Mouse (Mus musculus) embryonic facial prominence, embryonic 15.5 days (tissue): ENCODE data around the gene Kcna2. TPM values are rescaled to one million over a fixed set of nuclear protein-coding genes. Genes with fewer than 3 reads are reported as not detected.
A peak's percentile ranks its signal among the peaks of the same experiment; 100 is the strongest.

Experiments
- ATAC-seq: fragments of 200-750 bp; cut with Nextera tagmentation; 2 replicates; pipeline ENCODE4 v1.8.0; 2017; ENCODE audit warnings: low read depth, moderate TSS enrichment; ENCODE audit not compliant: insufficient number of reproducible peaks, low FRiP score, low TSS enrichment
- H3K27ac ChIP-seq: fragments of 300-500 bp; sonication (generic); replicated peaks from 2 replicates; pipeline ENCODE4 v1.5.1; 2015; ENCODE audit warnings: mild to moderate bottlenecking, inconsistent platforms
- H3K27me3 ChIP-seq: fragments of 300-500 bp; sonication (generic); 2 replicates; pipeline ENCODE4 v1.6.1; 2015; ENCODE audit warnings: inconsistent platforms
- H3K36me3 ChIP-seq: fragments of 300-500 bp; sonication (generic); 2 replicates; pipeline ENCODE4 v1.6.1; 2015; ENCODE audit warnings: mild to moderate bottlenecking, inconsistent platforms
- H3K4me1 ChIP-seq: fragments of 300-500 bp; sonication (generic); 2 replicates; pipeline ENCODE4 v1.6.1; 2015; ENCODE audit warnings: inconsistent platforms
- H3K4me2 ChIP-seq: fragments of 300-500 bp; sonication (generic); replicated peaks from 2 replicates; pipeline ENCODE4 v1.6.1; 2015; ENCODE audit warnings: mild to moderate bottlenecking, inconsistent platforms
- H3K4me3 ChIP-seq: fragments of 300-500 bp; sonication (generic); replicated peaks from 2 replicates; pipeline ENCODE4 v1.5.1; 2015; ENCODE audit warnings: mild to moderate bottlenecking, inconsistent platforms
- H3K9ac ChIP-seq: fragments of 300-500 bp; sonication (generic); 2 replicates; pipeline ENCODE4 v1.6.1; 2015; ENCODE audit warnings: inconsistent platforms
- H3K9me3 ChIP-seq: fragments of 300-500 bp; sonication (generic); replicated peaks from 2 replicates; pipeline ENCODE4 v1.6.1; 2016; ENCODE audit warnings: inconsistent platforms
- WGBS: fragments of 180-500 bp; shearing (Covaris S2); methylation state at CpG from one replicate; pipeline ENCODE4 v1.1.7; 2015; 5-methylcytosine and 5-hydroxymethylcytosine counted together
- polyA plus RNA-seq: library from polyadenylated mRNA; unstranded; fragments of >200 nt; fragmentation: Nextera tagmentation; extraction: Ambion mirVana; gene quantifications from 2 replicates; pipeline ENCODE4 v1.2.1, GENCODE M21; 2015

Kcna2 gene
- polyA plus RNA-seq = 0.35 TPM in 2 replicates

DNA sequence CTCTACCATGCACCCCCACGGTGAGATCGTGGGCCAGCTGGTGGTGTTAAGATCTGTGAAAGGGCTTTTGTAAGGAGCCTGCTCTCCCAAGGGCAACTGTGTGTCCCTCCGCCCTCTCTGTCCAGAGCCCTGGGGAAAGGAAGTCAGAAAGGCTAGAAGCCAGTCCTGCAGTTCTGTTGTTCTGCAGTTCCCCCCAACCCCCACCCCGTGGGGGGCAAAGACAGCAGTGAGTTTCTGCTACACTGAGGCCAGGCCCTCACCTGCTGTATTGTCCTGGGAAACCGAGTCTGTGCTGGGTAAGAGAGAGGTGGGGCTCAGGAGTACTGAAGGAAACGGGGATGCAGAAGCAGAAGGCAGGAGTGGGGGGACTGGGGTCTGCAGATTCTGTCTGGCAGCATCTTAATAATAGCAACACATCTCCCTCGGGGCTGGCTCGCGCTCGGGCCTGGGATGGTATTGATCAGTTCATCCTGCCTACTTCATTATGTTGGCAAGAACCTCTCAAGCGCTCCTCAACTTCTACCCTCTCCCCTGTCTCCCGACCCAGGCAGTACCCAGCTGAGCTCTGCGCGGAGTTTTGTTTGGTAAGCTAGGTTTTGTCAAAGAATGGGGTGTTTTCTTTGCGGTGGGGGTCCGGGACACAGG lies at the start of gene Kcna2:
Gene Kcna2 (plus strand): TSS at position 336 of the 645 bp plus-strand sequence.
- no peak within 1 kb of the TSS for H3K27ac ChIP-seq
- peak within 1 kb of the TSS; percentile 94 for H3K4me2 ChIP-seq
- H3K36me3 ChIP-seq = no peaks in the 10 kb centered on the region
- 2% methylated on average over 16 of the region's 16 CpGs for WGBS
- H3K9me3 ChIP-seq = no peaks in the 10 kb centered on the region
- ATAC-seq = no peak
- H3K27me3 ChIP-seq = peaks cover 59% of the 10 kb centered on the region
- peak within 1 kb of the TSS; percentile 26; the same call in 1 of the 2 replicates for H3K9ac ChIP-seq
- H3K4me1 ChIP-seq = peaks cover 17% of the 10 kb centered on the region
- peak within 1 kb of the TSS; percentile 49 for H3K4me3 ChIP-seq

DNA sequence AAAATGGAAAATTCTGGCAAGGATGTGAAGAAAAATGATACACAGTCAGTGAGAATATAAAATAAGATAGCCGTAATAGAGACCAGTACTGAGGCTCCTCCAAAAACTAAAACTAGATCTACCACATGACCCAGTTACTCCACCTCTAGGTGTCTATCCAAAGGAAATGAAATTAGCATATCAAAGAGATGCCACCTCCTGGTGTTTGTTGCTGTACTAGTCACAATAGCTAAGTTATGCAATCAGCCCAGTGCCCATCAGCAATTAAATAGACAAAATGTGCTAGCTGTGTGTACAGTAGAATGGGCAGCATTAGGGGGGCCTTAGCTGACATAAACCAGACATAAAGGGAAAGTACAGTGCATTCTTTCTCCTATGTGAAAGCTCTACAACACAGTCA lies 39.5 kb upstream of the Kcna2 start:
- Histone ChIP-seq H3K4me2 (no peak overlapping the region), H3K4me1 (no peaks in the 10 kb centered on the region)

DNA sequence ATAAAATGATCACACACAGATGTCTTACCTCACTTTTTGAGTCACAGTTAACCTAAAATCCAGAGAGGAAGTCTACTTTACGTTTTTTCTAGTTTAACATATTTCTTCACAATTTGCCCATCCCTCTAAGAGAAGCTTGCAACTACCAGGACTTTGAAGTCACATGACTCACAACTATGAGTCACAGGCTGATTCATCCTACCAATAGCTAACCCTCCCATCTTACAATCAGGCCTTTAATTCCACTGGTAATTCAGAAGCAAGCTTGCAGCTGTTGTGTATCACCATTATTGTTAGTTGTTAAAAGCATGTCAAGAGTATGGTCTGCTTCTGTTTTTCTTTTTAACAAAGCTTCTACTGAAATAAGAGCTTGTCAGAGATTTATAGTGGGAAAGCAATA lies 38.2 kb upstream of the Kcna2 start:
- 40% methylated on average over 1 of the region's 1 CpGs for WGBS
- H3K4me1 ChIP-seq = no peaks in the 10 kb centered on the region

More for the DNA sequence above, 39.5 kb upstream of the Kcna2 start:
- H3K27me3 ChIP-seq = no peaks in the 10 kb centered on the region
- no peak for ATAC-seq
- no peak overlapping the region for H3K27ac ChIP-seq
- H3K9ac ChIP-seq = no peak overlapping the region
- no peaks in the 10 kb centered on the region for H3K9me3 ChIP-seq
- H3K4me3 ChIP-seq = no peak overlapping the region
- H3K36me3 ChIP-seq = no peaks in the 10 kb centered on the region
- WGBS = 77% methylated on average over 1 of the region's 1 CpGs

DNA sequence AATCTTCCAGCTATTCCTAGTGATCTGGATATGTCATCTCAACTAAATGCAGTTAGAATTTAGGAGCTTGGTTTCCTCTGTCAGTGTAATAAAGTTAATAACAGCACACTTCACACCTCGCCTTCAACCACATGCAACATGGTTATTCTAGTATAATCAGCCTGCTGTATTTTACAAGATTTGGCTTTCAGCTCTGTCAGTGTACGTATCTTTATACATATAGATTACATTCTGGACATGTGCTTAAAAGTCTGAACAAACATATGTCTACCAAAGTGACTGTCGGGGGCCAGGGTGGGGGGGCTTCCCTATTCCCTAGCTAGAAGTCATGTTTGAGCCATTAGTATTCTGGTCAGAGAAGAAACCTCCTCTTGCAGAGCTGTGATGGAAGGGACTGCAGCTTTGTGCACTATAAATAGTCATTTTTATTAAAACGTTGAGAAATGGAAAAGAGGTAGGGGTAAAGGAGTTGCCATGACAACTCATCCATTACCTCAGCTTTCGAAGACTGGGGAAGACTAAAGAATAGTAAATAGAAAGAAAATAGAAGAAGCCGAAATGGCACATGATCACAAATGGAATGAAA lies 35.3 kb upstream of the Kcna2 start:
- WGBS = 71% methylated on average over 6 of the region's 6 CpGs
- Histone ChIP-seq H3K4me3 (no peak overlapping the region), H3K4me1 (no peaks in the 10 kb centered on the region), H3K4me2 (no peak overlapping the region), H3K36me3 (no peaks in the 10 kb centered on the region), H3K27me3 (no peaks in the 10 kb centered on the region), H3K27ac (no peak overlapping the region), H3K9me3 (no peaks in the 10 kb centered on the region), H3K9ac (no peak overlapping the region)
- no peak for ATAC-seq

More for the DNA sequence above, 38.2 kb upstream of the Kcna2 start:
- Histone ChIP-seq H3K4me3 (no peak overlapping the region), H3K27me3 (no peaks in the 10 kb centered on the region), H3K27ac (no peak overlapping the region), H3K9ac (no peak overlapping the region), H3K4me2 (no peak overlapping the region), H3K36me3 (no peaks in the 10 kb centered on the region), H3K9me3 (no peaks in the 10 kb centered on the region)
- no peak for ATAC-seq

DNA sequence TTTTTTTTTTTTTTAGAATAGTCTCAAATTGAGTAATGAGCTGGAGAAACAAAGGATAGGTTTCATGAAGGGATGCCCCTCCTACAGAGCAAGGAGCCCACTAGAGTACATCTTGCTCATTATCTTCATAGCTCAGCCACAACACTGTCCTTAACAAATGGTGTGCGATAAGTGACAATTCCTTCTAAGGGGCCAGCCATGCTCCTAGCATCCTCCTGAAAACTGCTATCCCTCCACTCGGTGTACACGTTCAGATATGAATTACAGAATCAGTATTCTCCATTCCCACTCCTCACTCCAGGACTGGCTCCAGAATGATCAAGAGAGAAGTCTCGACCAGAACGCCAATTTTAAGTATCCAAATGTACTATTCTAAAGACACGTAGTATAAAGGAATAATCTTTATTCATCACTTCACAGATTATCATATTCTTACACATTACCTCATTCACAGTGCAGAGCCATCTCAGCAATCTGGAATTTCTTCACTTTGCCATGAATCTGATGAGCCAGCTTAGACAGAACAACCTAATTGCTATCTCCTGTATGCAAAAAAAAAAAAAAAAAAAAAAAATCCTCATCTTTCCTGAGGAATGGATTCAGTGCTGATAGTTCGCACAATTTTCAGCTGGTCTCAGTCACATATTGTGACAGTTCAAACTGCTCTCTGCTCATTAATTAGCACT lies 34.6 kb upstream of the Kcna2 start:
- Histone ChIP-seq H3K4me1 (no peaks in the 10 kb centered on the region), H3K9ac (no peak overlapping the region), H3K36me3 (no peaks in the 10 kb centered on the region), H3K27ac (no peak overlapping the region), H3K9me3 (no peaks in the 10 kb centered on the region), H3K4me2 (no peak overlapping the region), H3K4me3 (no peak overlapping the region), H3K27me3 (no peaks in the 10 kb centered on the region)
- ATAC-seq = no peak
- 83% methylated on average over 7 of the region's 7 CpGs for WGBS

DNA sequence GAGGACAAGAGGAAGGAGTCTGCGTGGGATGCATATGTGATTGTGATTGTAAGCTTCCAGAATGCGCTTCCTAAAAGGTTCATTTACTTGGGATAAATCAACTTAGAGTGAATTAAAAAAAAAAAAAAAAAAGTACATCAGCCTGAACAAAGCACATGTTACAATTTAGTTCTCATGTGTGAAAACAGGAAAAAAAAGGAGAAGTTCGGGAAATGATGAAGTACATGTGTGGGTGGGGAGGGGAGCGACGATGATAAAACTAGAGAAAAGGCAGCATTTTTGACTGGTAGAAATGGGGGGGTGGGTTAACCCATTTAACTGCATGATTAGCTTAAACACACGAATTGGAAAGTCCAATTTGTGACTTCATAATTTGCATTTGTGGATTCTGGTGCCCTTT lies 33.7 kb upstream of the Kcna2 start:
- H3K36me3 ChIP-seq = no peaks in the 10 kb centered on the region
- H3K9ac ChIP-seq = no peak overlapping the region
- no peaks in the 10 kb centered on the region for H3K9me3 ChIP-seq
- no peaks in the 10 kb centered on the region for H3K4me1 ChIP-seq
- no peak overlapping the region for H3K4me2 ChIP-seq
- H3K27me3 ChIP-seq = no peaks in the 10 kb centered on the region
- no peak overlapping the region for H3K27ac ChIP-seq
- ATAC-seq = no peak
- no peak overlapping the region for H3K4me3 ChIP-seq
- 63% methylated on average over 6 of the region's 6 CpGs for WGBS

DNA sequence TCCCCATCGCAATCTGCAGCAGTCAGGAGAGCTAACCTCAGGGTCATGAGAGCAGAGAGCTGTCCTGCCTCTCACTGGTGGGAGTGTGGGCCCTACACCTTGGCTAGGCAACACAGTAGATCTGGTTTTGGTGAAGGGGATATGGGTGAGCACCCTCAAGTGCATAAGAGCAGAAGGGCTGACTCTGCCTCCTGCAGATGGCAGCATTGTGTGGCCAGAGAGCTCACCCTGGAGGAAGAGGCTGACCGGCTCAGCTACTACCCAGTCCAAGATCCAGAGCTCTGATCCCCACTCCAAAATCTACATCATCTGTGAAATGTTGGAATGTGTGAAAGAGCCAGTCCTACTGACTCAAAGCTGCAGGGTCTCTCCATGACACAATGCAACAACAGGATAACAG lies 27.1 kb upstream of the Kcna2 start:
- Histone ChIP-seq H3K4me3 (no peak overlapping the region), H3K36me3 (no peaks in the 10 kb centered on the region), H3K27me3 (no peaks in the 10 kb centered on the region), H3K4me1 (no peaks in the 10 kb centered on the region), H3K27ac (no peak overlapping the region), H3K9ac (no peak overlapping the region), H3K9me3 (no peaks in the 10 kb centered on the region), H3K4me2 (no peak overlapping the region)
- no peak for ATAC-seq
- WGBS = 63% methylated on average over 2 of the region's 2 CpGs

DNA sequence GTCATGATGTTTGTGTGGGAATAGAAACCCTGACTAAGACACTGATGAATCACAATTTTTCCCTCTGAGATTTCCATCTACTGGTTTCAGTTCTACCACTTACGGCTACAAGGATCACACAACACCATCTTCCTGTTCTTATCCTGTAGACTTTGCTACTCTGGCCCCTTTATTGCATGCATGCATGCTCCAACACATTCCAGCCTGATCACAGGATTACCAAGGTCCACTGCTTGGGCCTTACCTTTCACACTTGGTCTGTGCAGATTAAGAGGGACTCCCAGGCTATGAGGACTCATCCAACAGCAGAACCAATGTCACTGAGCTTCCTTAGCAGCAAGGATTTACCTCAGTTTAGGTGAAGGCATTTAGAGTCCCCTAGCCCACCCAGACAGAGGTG lies 25.2 kb upstream of the Kcna2 start:
- H3K9ac ChIP-seq = no peak overlapping the region
- WGBS = 79% methylated on average over 1 of the region's 1 CpGs
- H3K27ac ChIP-seq = no peak overlapping the region
- no peak for ATAC-seq
- no peaks in the 10 kb centered on the region for H3K27me3 ChIP-seq
- H3K9me3 ChIP-seq = no peaks in the 10 kb centered on the region
- no peaks in the 10 kb centered on the region for H3K36me3 ChIP-seq
- H3K4me1 ChIP-seq = no peaks in the 10 kb centered on the region
- no peak overlapping the region for H3K4me3 ChIP-seq
- H3K4me2 ChIP-seq = no peak overlapping the region

DNA sequence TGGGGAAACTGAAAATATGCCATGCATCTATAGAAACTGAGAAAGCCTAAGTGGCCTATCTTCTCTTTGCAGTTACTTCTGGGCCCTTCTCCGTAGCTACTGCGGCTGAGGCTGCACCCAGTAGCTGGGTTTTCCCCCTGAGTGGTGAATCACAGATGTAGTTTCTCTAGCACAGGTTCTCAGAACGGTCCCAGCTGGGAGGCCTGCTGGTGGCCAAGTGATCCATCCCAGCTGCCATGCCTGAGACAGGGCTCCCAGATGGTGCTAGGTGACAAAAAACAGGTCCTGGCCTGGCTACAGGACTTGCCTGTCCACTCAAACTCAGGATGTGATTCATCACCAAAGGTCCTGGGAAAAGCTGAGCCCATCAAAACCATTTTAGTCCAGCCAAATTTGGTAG lies 24.3 kb upstream of the Kcna2 start:
- H3K36me3 ChIP-seq = no peaks in the 10 kb centered on the region
- no peaks in the 10 kb centered on the region for H3K4me1 ChIP-seq
- WGBS = 82% methylated on average over 3 of the region's 3 CpGs
- no peaks in the 10 kb centered on the region for H3K9me3 ChIP-seq
- no peak overlapping the region for H3K9ac ChIP-seq
- H3K4me2 ChIP-seq = no peak overlapping the region
- no peak for ATAC-seq
- no peak overlapping the region for H3K4me3 ChIP-seq
- no peaks in the 10 kb centered on the region for H3K27me3 ChIP-seq
- H3K27ac ChIP-seq = no peak overlapping the region

DNA sequence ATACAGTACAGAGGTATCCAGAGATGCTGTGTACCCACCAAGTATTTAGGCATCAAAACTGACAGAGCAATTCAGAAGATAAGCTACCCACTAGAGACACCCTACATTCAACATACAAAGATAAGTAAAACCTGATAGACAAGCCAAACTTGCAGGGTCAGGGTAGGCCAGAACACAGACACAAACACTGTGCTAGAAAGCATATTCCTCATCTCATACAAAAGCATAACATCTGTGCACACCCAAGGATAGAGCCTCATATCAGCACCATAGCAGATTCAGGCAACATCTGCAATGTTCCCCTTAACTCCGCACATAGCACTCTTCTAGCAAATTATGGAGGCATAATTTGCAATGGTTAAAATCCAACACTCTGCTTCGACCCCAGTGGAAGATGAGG lies 23.8 kb upstream of the Kcna2 start:
- WGBS = 76% methylated on average over 2 of the region's 2 CpGs
- no peak overlapping the region for H3K27ac ChIP-seq
- H3K4me2 ChIP-seq = no peak overlapping the region
- H3K9ac ChIP-seq = no peak overlapping the region
- no peaks in the 10 kb centered on the region for H3K27me3 ChIP-seq
- H3K9me3 ChIP-seq = no peaks in the 10 kb centered on the region
- H3K4me1 ChIP-seq = no peaks in the 10 kb centered on the region
- no peak overlapping the region for H3K4me3 ChIP-seq
- ATAC-seq = no peak
- H3K36me3 ChIP-seq = no peaks in the 10 kb centered on the region

DNA sequence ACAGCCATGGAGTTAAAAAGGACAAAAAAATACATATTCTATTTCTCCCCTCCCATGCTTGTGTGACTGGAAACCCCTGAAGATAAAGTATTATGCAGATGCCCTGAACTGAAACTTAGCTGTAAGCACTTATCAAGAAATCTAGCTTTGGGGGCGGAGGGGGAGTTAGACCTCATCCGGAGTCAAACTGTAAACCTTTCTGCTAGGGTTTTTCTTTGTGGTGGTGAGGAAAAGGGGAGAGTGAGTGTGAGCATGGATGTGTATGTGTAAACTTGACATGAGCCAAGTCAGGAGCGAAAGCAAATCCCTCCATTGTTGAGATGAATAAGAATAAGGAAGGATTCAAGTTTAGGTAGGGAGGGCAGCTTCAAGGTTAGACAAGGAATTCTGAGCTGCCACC lies 20.1 kb upstream of the Kcna2 start:
- H3K9me3 ChIP-seq = no peaks in the 10 kb centered on the region
- no peak overlapping the region for H3K27ac ChIP-seq
- H3K36me3 ChIP-seq = no peaks in the 10 kb centered on the region
- no peak overlapping the region for H3K9ac ChIP-seq
- no peaks in the 10 kb centered on the region for H3K27me3 ChIP-seq
- H3K4me2 ChIP-seq = no peak overlapping the region
- no peak overlapping the region for H3K4me3 ChIP-seq
- no peaks in the 10 kb centered on the region for H3K4me1 ChIP-seq
- WGBS = 78% methylated on average over 3 of the region's 3 CpGs
- ATAC-seq = no peak
